Mouse (Mus musculus) forebrain, embryonic 12.5 days (tissue): ENCODE measurements around the gene Ccdc154. TPM values are rescaled to one million over a fixed set of nuclear protein-coding genes. Genes with fewer than 3 reads are reported as not detected.

Experiments used
- ATAC-seq: fragments of 200-750 bp; cut with Nextera tagmentation; 2 replicates; pipeline ENCODE4 v1.8.0; 2017; ENCODE audit warnings: moderate TSS enrichment; ENCODE audit not compliant: low FRiP score
- H3K27ac ChIP-seq: fragments of 300-500 bp; sonication (generic); 2 replicates; pipeline ENCODE4 v1.5.1; 2016; ENCODE audit warnings: mild to moderate bottlenecking
- H3K27me3 ChIP-seq: fragments of 300-500 bp; sonication (generic); 2 replicates; pipeline ENCODE4 v1.6.1; 2016; ENCODE audit warnings: mild to moderate bottlenecking
- H3K36me3 ChIP-seq: fragments of 300-500 bp; sonication (generic); replicated peaks from 2 replicates; pipeline ENCODE4 v1.6.1; 2016; ENCODE audit warnings: mild to moderate bottlenecking
- H3K4me1 ChIP-seq: fragments of 300-500 bp; sonication (generic); 2 replicates; pipeline ENCODE4 v1.6.1; 2016
- H3K4me2 ChIP-seq: fragments of 300-500 bp; sonication (generic); 2 replicates; pipeline ENCODE4 v1.6.1; 2016; ENCODE audit warnings: mild to moderate bottlenecking, moderate library complexity
- H3K4me3 ChIP-seq: fragments of 300-500 bp; sonication (generic); replicated peaks from 2 replicates; pipeline ENCODE4 v1.5.1; 2016; ENCODE audit warnings: mild to moderate bottlenecking
- H3K9ac ChIP-seq: fragments of 300-500 bp; sonication (generic); 2 replicates; pipeline ENCODE4 v1.6.1; 2016; ENCODE audit warnings: mild to moderate bottlenecking
- H3K9me3 ChIP-seq: fragments of 300-500 bp; sonication (generic); 2 replicates; pipeline ENCODE4 v1.6.1; 2016
- WGBS: fragments of 180-500 bp; shearing (Covaris S2); methylation state at CpG from one replicate; pipeline ENCODE4 v1.1.7; 2016; 5-methylcytosine and 5-hydroxymethylcytosine counted together
- polyA plus RNA-seq: library from polyadenylated mRNA; unstranded; fragments of >200 nt; fragmentation: Nextera tagmentation; extraction: Ambion mirVana; gene quantifications from 2 replicates; pipeline ENCODE4 v1.2.1, GENCODE M21; 2016

The Ccdc154 gene
- polyA plus RNA-seq, 1 experiment from 2014 or later: not detected

GRCm38 (mm10) chr17:25138803-25139202, 23.5 kb upstream of the Ccdc154 start:
- no peak overlapping the region for H3K4me2 ChIP-seq
- no peaks in the 10 kb centered on the region for H3K27me3 ChIP-seq
- no peak for ATAC-seq
- no peak overlapping the region for H3K9ac ChIP-seq
- H3K4me3 ChIP-seq: no peak overlapping the region
- H3K9me3 ChIP-seq: no peaks in the 10 kb centered on the region
- no peak overlapping the region for H3K27ac ChIP-seq
- H3K4me1 ChIP-seq: peaks cover 10% of the 10 kb centered on the region
- peaks cover 13% of the 10 kb centered on the region; the same call in 1 of the 2 replicates for H3K36me3 ChIP-seq
- WGBS: 97% methylated on average over 1 of the region's 1 CpGs

GRCm38 (mm10) chr17:25139960-25140359, 22.3 kb upstream of the Ccdc154 start:
- Histone ChIP-seq H3K4me3 (no peak overlapping the region), H3K36me3 (peaks cover 21% of the 10 kb centered on the region; the same call in 1 of the 2 replicates), H3K4me2 (no peak overlapping the region), H3K27me3 (no peaks in the 10 kb centered on the region), H3K4me1 (no peaks in the 10 kb centered on the region), H3K27ac (no peak overlapping the region), H3K9me3 (no peaks in the 10 kb centered on the region), H3K9ac (no peak overlapping the region)
- no peak for ATAC-seq
- 70% methylated on average over 4 of the region's 4 CpGs for WGBS

GRCm38 (mm10) chr17:25163387-25163786, 1.1 kb downstream of the Ccdc154 start:
- H3K36me3 ChIP-seq: peaks cover 25% of the 10 kb centered on the region
- H3K9me3 ChIP-seq: no peaks in the 10 kb centered on the region
- H3K4me1 ChIP-seq: no peaks in the 10 kb centered on the region
- H3K4me2 ChIP-seq: no peak overlapping the region
- no peaks in the 10 kb centered on the region for H3K27me3 ChIP-seq
- 81% methylated on average over 7 of the region's 7 CpGs for WGBS
- no peak overlapping the region for H3K27ac ChIP-seq
- ATAC-seq: no peak
- no peak overlapping the region for H3K9ac ChIP-seq
- no peak overlapping the region for H3K4me3 ChIP-seq

DNA sequence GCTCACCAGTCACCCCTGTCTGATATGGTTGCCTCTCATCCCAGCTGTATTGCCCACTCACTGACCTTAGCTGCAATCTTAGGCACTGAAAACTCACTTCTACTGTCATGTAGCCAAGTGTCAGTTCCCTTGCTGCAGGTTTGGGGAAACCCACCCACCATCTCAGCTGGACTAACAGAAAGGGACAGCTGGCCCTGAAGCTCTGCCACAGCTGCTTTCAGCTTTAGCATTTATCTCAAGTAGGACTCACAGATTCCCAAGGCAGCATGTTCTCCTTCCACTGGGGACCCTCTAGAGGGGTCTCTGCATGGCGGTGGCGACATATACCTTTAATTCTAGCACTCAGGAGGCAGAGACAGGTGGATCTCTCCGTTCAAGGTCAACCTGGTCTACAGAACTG, 2.5 kb downstream of the Ccdc154 start:
- ATAC-seq: no peak
- no peak overlapping the region for H3K4me3 ChIP-seq
- no peaks in the 10 kb centered on the region for H3K9me3 ChIP-seq
- H3K4me1 ChIP-seq: no peaks in the 10 kb centered on the region
- H3K4me2 ChIP-seq: no peak overlapping the region
- no peak overlapping the region for H3K27ac ChIP-seq
- peaks cover 16% of the 10 kb centered on the region for H3K36me3 ChIP-seq
- no peaks in the 10 kb centered on the region for H3K27me3 ChIP-seq
- 82% methylated on average over 3 of the region's 3 CpGs for WGBS
- H3K9ac ChIP-seq: no peak overlapping the region

DNA sequence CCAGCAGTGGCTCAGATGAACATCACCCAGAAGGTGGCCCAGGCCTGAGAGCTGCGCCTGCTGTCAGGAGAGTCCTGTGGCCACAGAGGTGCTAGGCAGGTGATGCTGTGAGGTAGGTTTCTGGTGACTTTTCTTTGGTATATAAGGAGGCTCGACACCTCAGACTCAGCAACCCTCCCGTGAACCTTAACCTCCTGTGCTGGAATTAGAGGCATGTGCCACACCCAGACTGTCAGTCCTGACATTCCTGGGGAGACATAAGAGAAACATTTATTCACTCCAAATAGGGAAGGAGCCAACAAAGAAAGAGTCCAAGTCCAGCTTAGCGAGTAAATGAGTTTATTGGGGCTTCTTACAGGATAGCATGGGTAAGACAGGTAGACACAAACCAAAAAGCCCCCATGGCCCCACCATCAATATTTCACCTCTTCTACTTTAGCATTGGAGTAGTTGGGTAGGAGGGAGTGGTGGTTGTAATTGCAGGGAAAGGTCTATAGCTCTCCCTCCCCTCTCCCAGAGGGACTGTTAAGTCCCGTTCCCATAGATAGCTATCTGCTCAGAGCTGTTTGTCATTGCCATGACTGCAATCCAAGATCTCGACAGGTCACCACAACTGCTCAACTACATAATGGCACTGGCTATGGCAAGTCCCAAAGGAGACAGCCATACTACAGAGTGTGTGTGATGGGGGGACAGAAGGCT, 3.9 kb downstream of the Ccdc154 start:
- Histone ChIP-seq H3K27ac (no peak overlapping the region), H3K9ac (no peak overlapping the region), H3K4me2 (no peak overlapping the region), H3K36me3 (peaks cover 2% of the 10 kb centered on the region), H3K4me3 (no peak overlapping the region), H3K9me3 (no peaks in the 10 kb centered on the region), H3K27me3 (no peaks in the 10 kb centered on the region), H3K4me1 (no peaks in the 10 kb centered on the region)
- no peak for ATAC-seq
- 78% methylated on average over 6 of the region's 6 CpGs for WGBS

DNA sequence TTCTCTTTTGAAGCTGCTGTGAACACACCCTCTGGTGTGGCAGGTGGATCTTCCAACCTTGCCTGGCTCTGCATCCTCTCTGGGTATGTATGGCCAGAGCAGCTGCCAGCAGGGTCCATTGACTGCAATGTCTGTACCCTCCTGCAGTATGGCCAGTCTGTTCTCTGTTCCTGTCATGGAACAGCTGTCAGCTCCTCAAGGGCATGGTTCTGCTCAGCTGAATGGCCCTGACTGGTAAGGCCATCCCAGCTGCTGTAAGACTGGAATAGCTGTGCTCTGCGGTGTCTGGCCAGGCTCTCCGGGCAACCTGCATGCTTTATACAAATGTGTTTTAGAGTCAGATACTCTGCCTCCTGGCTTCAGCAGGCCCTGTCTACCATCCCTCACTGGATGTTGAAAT, 7.4 kb downstream of the Ccdc154 start:
- H3K9me3 ChIP-seq: no peaks in the 10 kb centered on the region
- H3K36me3 ChIP-seq: no peaks in the 10 kb centered on the region
- no peak overlapping the region for H3K4me3 ChIP-seq
- ATAC-seq: no peak
- H3K27me3 ChIP-seq: no peaks in the 10 kb centered on the region
- 96% methylated on average over 2 of the region's 2 CpGs for WGBS
- H3K9ac ChIP-seq: no peak overlapping the region
- no peak overlapping the region for H3K27ac ChIP-seq
- H3K4me2 ChIP-seq: no peak overlapping the region
- no peaks in the 10 kb centered on the region for H3K4me1 ChIP-seq

DNA sequence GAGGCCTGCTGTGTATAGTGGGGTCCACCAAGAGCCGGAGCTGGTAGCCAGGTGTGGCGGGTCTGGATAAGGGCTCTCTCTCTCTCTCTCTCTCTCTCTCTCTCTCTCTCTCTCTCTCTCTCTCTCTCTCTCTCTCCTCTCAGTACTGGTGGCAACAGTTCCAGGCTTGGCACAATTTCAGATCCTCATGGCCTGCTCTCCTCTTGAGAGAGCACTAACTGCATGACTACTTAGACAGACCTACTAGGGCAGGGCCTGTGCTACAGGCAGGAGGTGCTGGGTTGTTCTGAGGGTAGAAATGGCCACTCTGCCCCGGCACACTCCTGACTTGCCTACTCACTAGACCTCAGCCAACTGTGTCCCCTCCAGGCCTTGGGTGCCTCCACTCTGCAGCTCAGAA, 10.3 kb downstream of the Ccdc154 start:
- Histone ChIP-seq H3K4me2 (no peak overlapping the region), H3K27ac (no peak overlapping the region), H3K9me3 (no peaks in the 10 kb centered on the region), H3K27me3 (0 out of 2 replicates have a peak, but pooled peaks cover 7% of the 10 kb centered on the region), H3K36me3 (no peaks in the 10 kb centered on the region), H3K4me3 (no peak overlapping the region), H3K9ac (no peak overlapping the region), H3K4me1 (no peaks in the 10 kb centered on the region)
- ATAC-seq: no peak
- WGBS: 81% methylated on average over 3 of the region's 3 CpGs

GRCm38 (mm10) chr17:25175411-25175810, 13.2 kb downstream of the Ccdc154 start, which contains the start of gene Gm38655:
Gm38655 (minus strand) TSS chr17:25175471.
- WGBS: 73% methylated on average over 9 of the region's 9 CpGs
- H3K27ac ChIP-seq: no peak within 1 kb of the TSS
- no peaks in the 10 kb centered on the region for H3K9me3 ChIP-seq
- H3K27me3 ChIP-seq: peaks cover 17% of the 10 kb centered on the region
- no peaks in the 10 kb centered on the region for H3K4me1 ChIP-seq
- H3K36me3 ChIP-seq: no peaks in the 10 kb centered on the region
- H3K9ac ChIP-seq: no peak within 1 kb of the TSS
- no peak within 1 kb of the TSS for H3K4me3 ChIP-seq
- H3K4me2 ChIP-seq: no peak within 1 kb of the TSS
- no peak for ATAC-seq

DNA sequence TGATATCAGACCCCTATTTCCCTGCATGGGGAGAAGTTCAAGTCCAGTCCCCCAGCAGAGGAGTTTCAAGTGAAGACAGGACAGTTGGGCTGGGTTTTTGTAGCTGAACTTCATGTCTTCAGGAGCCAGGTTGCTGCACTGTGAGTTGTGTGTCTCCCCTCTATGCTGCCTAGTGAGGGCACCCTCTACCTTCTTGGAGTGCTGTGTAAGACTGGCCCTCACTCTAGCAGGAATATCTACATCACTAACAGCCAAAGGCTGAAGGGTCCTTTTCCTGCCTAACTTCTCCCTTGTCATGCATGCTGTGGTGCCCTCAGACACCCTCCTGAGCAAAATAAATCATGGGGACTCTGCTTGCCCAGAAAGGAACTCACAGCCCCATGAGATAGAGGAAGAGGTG, 21.0 kb downstream of the Ccdc154 start:
- no peaks in the 10 kb centered on the region for H3K9me3 ChIP-seq
- no peak overlapping the region for H3K4me3 ChIP-seq
- no peak overlapping the region for H3K27ac ChIP-seq
- H3K36me3 ChIP-seq: 0 out of 2 replicates have a peak, but pooled peaks cover 10% of the 10 kb centered on the region
- peaks cover 12% of the 10 kb centered on the region for H3K27me3 ChIP-seq
- ATAC-seq: no peak
- peak overlapping the region; percentile 98; the same call in 1 of the 2 replicates for H3K4me2 ChIP-seq
- H3K9ac ChIP-seq: no peak overlapping the region
- H3K4me1 ChIP-seq: peaks cover 27% of the 10 kb centered on the region

DNA sequence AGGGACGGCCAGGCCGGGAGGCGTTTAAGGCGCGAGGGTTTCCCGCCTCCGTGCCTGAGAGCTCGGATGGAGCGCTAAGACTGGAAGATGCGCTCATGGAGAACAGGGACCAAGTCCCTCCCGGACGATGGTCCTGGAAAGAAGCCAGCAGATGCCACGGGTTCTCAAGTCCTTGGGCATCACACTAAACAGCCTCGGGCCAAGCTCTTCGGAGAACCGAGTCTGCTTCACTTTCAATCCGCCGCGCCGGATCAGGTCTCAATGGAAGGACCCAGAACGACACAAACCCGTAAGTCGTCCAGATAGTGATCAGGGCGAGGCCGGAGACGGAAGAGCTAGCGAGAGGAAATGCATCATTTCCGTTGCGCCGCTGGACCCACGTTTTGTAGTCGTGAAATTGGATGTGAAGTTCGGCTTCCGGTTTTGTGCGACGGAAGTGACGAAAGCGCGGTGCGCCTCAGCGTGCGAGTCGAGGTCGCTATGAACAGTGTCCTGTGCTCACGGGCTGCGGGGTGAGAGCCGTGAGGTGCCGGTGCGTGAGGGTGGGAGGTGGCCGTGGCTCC, 21.9 kb downstream of the Ccdc154 start, which contains the start of gene BC003965:
Gene BC003965, plus strand, starts transcription at position 426 of the 563 bp plus-strand sequence.
- H3K4me2 ChIP-seq: peak within 1 kb of the TSS; percentile 98
- no peaks in the 10 kb centered on the region for H3K9me3 ChIP-seq
- H3K4me3 ChIP-seq: peak within 1 kb of the TSS; percentile 69
- under 1% methylated on average over 50 of the region's 50 CpGs for WGBS
- H3K4me1 ChIP-seq: peaks cover 31% of the 10 kb centered on the region
- H3K9ac ChIP-seq: peak within 1 kb of the TSS; percentile 85
- H3K36me3 ChIP-seq: 0 out of 2 replicates have a peak, but pooled peaks cover 10% of the 10 kb centered on the region
- peak within 1 kb of the TSS; percentile 89 for H3K27ac ChIP-seq
- H3K27me3 ChIP-seq: peaks cover 12% of the 10 kb centered on the region; the same call in 1 of the 2 replicates
- peak; percentile 84 for ATAC-seq

GRCm38 (mm10) chr17:25184961-25185360, 22.7 kb downstream of the Ccdc154 start:
- Histone ChIP-seq H3K9ac (peak overlapping the region; percentile 85), H3K9me3 (no peaks in the 10 kb centered on the region), H3K4me2 (peak overlapping the region; percentile 98), H3K4me3 (peak overlapping the region; percentile 69), H3K4me1 (peaks cover 38% of the 10 kb centered on the region), H3K27ac (no peak overlapping the region), H3K27me3 (peaks cover 10% of the 10 kb centered on the region; the same call in 1 of the 2 replicates), H3K36me3 (0 out of 2 replicates have a peak, but pooled peaks cover 10% of the 10 kb centered on the region)
- ATAC-seq: no peak
- WGBS: 9% methylated on average over 17 of the region's 17 CpGs

- peak overlapping the region; percentile 81 for H3K4me2 ChIP-seq
- H3K9ac ChIP-seq: peak overlapping the region; percentile 92
- H3K27me3 ChIP-seq: no peaks in the 10 kb centered on the region
- H3K36me3 ChIP-seq: 0 out of 2 replicates have a peak, but pooled peaks cover 21% of the 10 kb centered on the region
- H3K4me1 ChIP-seq: peaks cover 44% of the 10 kb centered on the region
- H3K27ac ChIP-seq: peak overlapping the region; percentile 82
- ATAC-seq: no peak
- 7% methylated on average over 11 of the region's 11 CpGs for whole genome bisulfite sequencing
- peak overlapping the region; percentile 99 for H3K4me3 ChIP-seq
- H3K9me3 ChIP-seq: no peaks in the 10 kb centered on the region
Observed at GRCm38 (mm10) chr17:25187784-25188149, 25.5 kb downstream of the Ccdc154 start.
